Mouse (Mus musculus) CD4-positive naive resting alpha-beta T cell, adult 76 days (primary cell): Measurements from ENCODE around the gene Ptf1a. TPM values are rescaled to one million over a fixed set of nuclear protein-coding genes. Genes with fewer than 3 reads are reported as not detected.

Experiments used
- total RNA-seq: library from RNA; stranded (reverse); gene quantifications from one replicate; pipeline ENCODE4 v1.2.4, GENCODE M21; 2023

The Ptf1a gene
- not detected for total RNA-seq

DNA sequence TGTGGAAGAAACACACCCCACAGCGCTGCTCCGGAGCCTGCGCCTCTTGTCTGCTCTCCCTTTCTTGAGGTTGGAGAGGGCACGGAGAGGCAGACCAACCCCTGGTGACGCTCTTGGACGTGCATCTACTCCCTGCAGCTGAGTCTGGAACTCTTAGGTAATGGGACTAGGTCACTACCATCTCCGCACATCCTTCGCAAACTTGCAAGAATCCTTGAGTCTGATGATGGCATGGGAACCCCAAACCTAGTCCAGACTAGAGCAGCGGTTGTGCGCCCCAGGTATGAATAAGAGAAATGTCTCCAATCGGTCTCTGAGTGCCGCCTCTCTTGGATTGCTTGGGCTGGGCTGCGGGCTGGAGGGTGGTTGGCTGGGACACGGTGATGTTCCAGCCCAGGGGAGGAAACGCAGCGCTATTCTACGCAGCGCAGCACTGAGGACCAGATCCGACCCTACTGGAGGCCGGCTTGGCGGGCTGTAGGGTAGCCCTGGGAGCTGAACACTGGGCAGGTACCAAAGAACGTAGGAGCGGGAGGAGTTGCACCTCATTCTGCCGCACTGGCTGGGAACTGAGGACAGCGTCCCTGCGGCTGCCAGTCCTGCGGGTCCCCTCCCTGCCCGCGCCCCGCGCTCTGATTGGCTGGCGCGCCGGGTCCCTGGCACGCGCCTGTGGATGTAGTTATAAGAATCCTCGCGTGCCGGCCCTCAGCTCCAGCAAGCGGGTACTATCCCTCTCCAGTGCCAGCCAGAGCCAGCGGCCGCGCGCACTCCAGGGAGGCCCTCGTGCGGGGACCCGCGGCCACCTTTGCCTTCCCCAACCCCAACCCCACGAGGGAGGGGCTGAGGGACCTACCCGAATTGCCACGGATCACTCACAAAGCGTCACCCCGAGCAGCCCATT is at the start of gene Ptf1a:
Gene Ptf1a (plus strand): TSS at position 733 of the 901 bp plus-strand sequence.

Other genes starting within 250 kb of the Ptf1a start
- 0.26 TPM for gene Armc3, start 246.4 kb upstream of the Ptf1a start, total RNA-seq
- gene Msrb2, start 74.2 kb upstream of the Ptf1a start, total RNA-seq = 5.2 TPM
- not detected for gene 4921504E06Rik, start 108.3 kb downstream of the Ptf1a start, total RNA-seq
- 114 TPM for gene Otud1, start 212.1 kb downstream of the Ptf1a start, total RNA-seq